ENCODE assay signal across 7 mouse cellular contexts in genomic region chr7:30551445-30552101, GRCm38 (mm10). TPM values are rescaled to one million over a fixed set of nuclear protein-coding genes. Genes with fewer than 3 reads are reported as not detected.
DNase-seq lines count a peak whose midpoint lies in the region; ATAC-seq and TF ChIP-seq lines count a peak whose summit lies in the region.

No protein-coding gene starts in this region.

- H3K36me3 ChIP-seq in heart, embryonic 16.5 days (ENCODE audit: control insufficient read depth, insufficient read depth), result peaks cover 31% of the 10 kb centered on the region
- peaks cover 12% of the 10 kb centered on the region; the same call in 1 of the 2 replicates for H3K36me3 ChIP-seq in lung, postnatal 0 days (ENCODE audit: insufficient read depth, low read length)
- H3K36me3 ChIP-seq in stomach, embryonic 16.5 days (ENCODE audit: control insufficient read depth, insufficient read depth, low read length), result peaks cover 8% of the 10 kb centered on the region; the same call in 1 of the 2 replicates

- WGBS in lung, adult 2 months, result 1% methylated on average over 10 of the region's 10 CpGs
- WGBS in heart, embryonic 16.5 days, result 3% methylated on average over 10 of the region's 10 CpGs
- 1% methylated on average over 10 of the region's 10 CpGs for WGBS in lung, postnatal 0 days
- 3% methylated on average over 10 of the region's 10 CpGs for WGBS in stomach, embryonic 16.5 days

- no peaks in the 10 kb centered on the region for H3K9me3 ChIP-seq in heart, embryonic 16.5 days (replicated peaks; ENCODE audit: control insufficient read depth, low read length)
- no peaks in the 10 kb centered on the region for H3K9me3 ChIP-seq in lung, postnatal 0 days (ENCODE audit: low read length)
- no peaks in the 10 kb centered on the region for H3K9me3 ChIP-seq in stomach, embryonic 16.5 days (replicated peaks; ENCODE audit: control insufficient read depth, low read length)

- no peak; the same call in 1 of the 2 replicates for TF ChIP-seq EP300 in lung, postnatal 0 days (IDR thresholded peaks at IDR 0.05)

- no peaks in the 10 kb centered on the region for H3K27me3 ChIP-seq in heart, embryonic 16.5 days (ENCODE audit: control insufficient read depth, insufficient read depth, low read length)
- H3K27me3 ChIP-seq in lung, postnatal 0 days (replicated peaks; ENCODE audit: insufficient read depth, low read length), result no peaks in the 10 kb centered on the region
- no peaks in the 10 kb centered on the region for H3K27me3 ChIP-seq in stomach, embryonic 16.5 days (ENCODE audit: control insufficient read depth, insufficient read depth, low read length)

- H3K4me1 ChIP-seq in lung, adult 2 months (ENCODE audit: control insufficient read depth, insufficient read depth, low read length), result no peaks in the 10 kb centered on the region
- H3K4me1 ChIP-seq in heart, embryonic 16.5 days (ENCODE audit: control insufficient read depth, insufficient read depth, low read length), result peaks cover 16% of the 10 kb centered on the region
- H3K4me1 ChIP-seq in lung, postnatal 0 days (ENCODE audit: insufficient read depth, low read depth, low read length), result peaks cover 15% of the 10 kb centered on the region; the same call in 1 of the 2 replicates
- H3K4me1 ChIP-seq in stomach, embryonic 16.5 days (ENCODE audit: control insufficient read depth, insufficient read depth, low read length), result peaks cover 12% of the 10 kb centered on the region

- 0 out of 2 replicates have a peak, but pooled peaks have one; percentile 4 for TF ChIP-seq CTCF in lung, adult 2 months (IDR thresholded peaks at IDR 0.05; ENCODE audit: insufficient read depth, low read length)
- TF ChIP-seq CTCF in lung, postnatal 0 days (IDR thresholded peaks at IDR 0.05), result peak; percentile 69

- no peak for TF ChIP-seq POLR2A in lung, adult 2 months (IDR thresholded peaks at IDR 0.05; ENCODE audit: borderline replicate concordance, extremely low read depth, low read depth, low read length)

- peak overlapping the region; percentile 99 for H3K4me2 ChIP-seq in heart, embryonic 16.5 days (ENCODE audit: low read depth, low read length)
- H3K4me2 ChIP-seq in lung, postnatal 0 days (replicated peaks; ENCODE audit: low read depth, low read length), result peak overlapping the region; percentile 97
- H3K4me2 ChIP-seq in stomach, embryonic 16.5 days (ENCODE audit: low read depth, low read length), result peak overlapping the region; percentile 49

- peak overlapping the region; percentile 74 for H3K9ac ChIP-seq in heart, embryonic 16.5 days (ENCODE audit: low read length)
- H3K9ac ChIP-seq in lung, postnatal 0 days (replicated peaks; ENCODE audit: low read depth), result peak overlapping the region; percentile 45
- peak overlapping the region; percentile 85 for H3K9ac ChIP-seq in stomach, embryonic 16.5 days (ENCODE audit: low read length)

- H3K4me3 ChIP-seq in lung, adult 2 months (replicated peaks; ENCODE audit: extremely low read depth, low read depth, low read length), result peak overlapping the region; percentile 84
- H3K4me3 ChIP-seq in heart, embryonic 16.5 days (ENCODE audit: low read length), result peak overlapping the region; percentile 68
- H3K4me3 ChIP-seq in lung, postnatal 0 days (ENCODE audit: low read depth, low read length), result peak overlapping the region; percentile 69
- H3K4me3 ChIP-seq in stomach, embryonic 16.5 days (replicated peaks; ENCODE audit: low read length), result peak overlapping the region; percentile 78

- H3K27ac ChIP-seq in heart, embryonic 16.5 days (ENCODE audit: low read length), result peak overlapping the region; percentile 100
- peak overlapping the region; percentile 89 for H3K27ac ChIP-seq in lung, postnatal 0 days (ENCODE audit: low read length)
- H3K27ac ChIP-seq in stomach, embryonic 16.5 days (ENCODE audit: low read length), result peak overlapping the region; percentile 99

- no peak for DNase-seq in lung, adult 2 months
- no peak for DNase-seq in lung, postnatal 14 days
- peak; percentile 90 for DNase-seq in embryo, embryonic 10.5 days (ENCODE audit: low spot score)
- peak; percentile 93 for DNase-seq in lung, postnatal 0 days (ENCODE audit: low spot score)
- no peak for DNase-seq in spleen, postnatal 14 days (ENCODE audit: low spot score in 2 of 2)

- peak; percentile 61 for ATAC-seq in heart, embryonic 16.5 days (replicated peaks; ENCODE audit: extremely low read depth, insufficient read depth, low FRiP score)
- ATAC-seq in lung, postnatal 0 days, result peak; percentile 76
- peak; percentile 58 for ATAC-seq in stomach, embryonic 16.5 days (ENCODE audit: insufficient read depth, low FRiP score)

RNA-seq across cellular contexts. Expression of gene Hspb6, which starts 0.4 kb away (rescaled TPM):
- 50.5 and 129 TPM in 2 replicates for polyA plus RNA-seq in lung, adult 2 months (2012; rRNA removed)
- 204 and 205 TPM in 2 replicates for polyA plus RNA-seq in heart, embryonic 16.5 days (2015; fragmentation: Nextera tagmentation; extraction: Ambion mirVana)
- 22.8 and 27.0 TPM in 2 replicates for polyA plus RNA-seq in lung, postnatal 0 days (2015; fragmentation: Nextera tagmentation; extraction: Ambion mirVana)
- polyA plus RNA-seq in stomach, embryonic 16.5 days (2015; fragmentation: Nextera tagmentation; extraction: Ambion mirVana), result 69.8 and 72.4 TPM in 2 replicates

RNA-seq across cellular contexts. Expression of gene Proser3, which starts 0.5 kb away (rescaled TPM):
- polyA plus RNA-seq in lung, adult 2 months (2012; rRNA removed), result 10.2 and 12.4 TPM in 2 replicates
- polyA plus RNA-seq in heart, embryonic 16.5 days (2015; fragmentation: Nextera tagmentation; extraction: Ambion mirVana), result 6.6 and 8.4 TPM in 2 replicates
- 4.0 and 4.4 TPM in 2 replicates for polyA plus RNA-seq in lung, postnatal 0 days (2015; fragmentation: Nextera tagmentation; extraction: Ambion mirVana)
- 10.3 and 12.6 TPM in 2 replicates for polyA plus RNA-seq in stomach, embryonic 16.5 days (2015; fragmentation: Nextera tagmentation; extraction: Ambion mirVana)

RNA-seq across cellular contexts. Expression of gene Lin37, which starts 8.1 kb away (rescaled TPM):
- 27.1 and 29.4 TPM in 2 replicates for polyA plus RNA-seq in lung, adult 2 months (2012; rRNA removed)
- 33.6 and 40.1 TPM in 2 replicates for polyA plus RNA-seq in heart, embryonic 16.5 days (2015; fragmentation: Nextera tagmentation; extraction: Ambion mirVana)
- 32.8 and 38.6 TPM in 2 replicates for polyA plus RNA-seq in lung, postnatal 0 days (2015; fragmentation: Nextera tagmentation; extraction: Ambion mirVana)
- 53.8 and 58.5 TPM in 2 replicates for polyA plus RNA-seq in stomach, embryonic 16.5 days (2015; fragmentation: Nextera tagmentation; extraction: Ambion mirVana)

RNA-seq across cellular contexts. Expression of gene U2af1l4, which starts 11.5 kb away (rescaled TPM):
- polyA plus RNA-seq in lung, adult 2 months (2012; rRNA removed), result 47.6 and 50.1 TPM in 2 replicates
- 102 and 104 TPM in 2 replicates for polyA plus RNA-seq in heart, embryonic 16.5 days (2015; fragmentation: Nextera tagmentation; extraction: Ambion mirVana)
- 75.0 and 86.0 TPM in 2 replicates for polyA plus RNA-seq in lung, postnatal 0 days (2015; fragmentation: Nextera tagmentation; extraction: Ambion mirVana)
- polyA plus RNA-seq in stomach, embryonic 16.5 days (2015; fragmentation: Nextera tagmentation; extraction: Ambion mirVana), result 73.4 and 80.7 TPM in 2 replicates

RNA-seq across cellular contexts. Expression of gene Gm49396, which starts 11.6 kb away (rescaled TPM):
- polyA plus RNA-seq in lung, adult 2 months (2012; rRNA removed), result 2.2 and 3.9 TPM in 2 replicates
- polyA plus RNA-seq in heart, embryonic 16.5 days (2015; fragmentation: Nextera tagmentation; extraction: Ambion mirVana), result 11.4 and 12.0 TPM in 2 replicates
- 4.5 and 6.1 TPM in 2 replicates for polyA plus RNA-seq in lung, postnatal 0 days (2015; fragmentation: Nextera tagmentation; extraction: Ambion mirVana)
- polyA plus RNA-seq in stomach, embryonic 16.5 days (2015; fragmentation: Nextera tagmentation; extraction: Ambion mirVana), result 12.6 and 14.6 TPM in 2 replicates

Comparison
In these comparisons a context has a peak if more than half of its experiments do, and no peak if none do; other contexts are left out.
1. DNase-seq: peak in embryo, embryonic 10.5 days (single experiment) and lung, postnatal 0 days (single experiment); none in lung, adult 2 months (single experiment), lung, postnatal 14 days (single experiment) and spleen, postnatal 14 days (0 of 2).
2. H3K4me2 ChIP-seq: peak in every context shown above with its lines; median percentile 99 in heart, embryonic 16.5 days; 97 in lung, postnatal 0 days; 49 in stomach, embryonic 16.5 days.
3. Peak in every context shown above with its lines, with median percentiles within 50 percentile points of each other: H3K4me3 ChIP-seq, ATAC-seq, H3K27ac ChIP-seq and H3K9ac ChIP-seq.